Mouse (Mus musculus): ENCODE results near the gene Uimc1.

GRCm38 (mm10) chr13:55005691-55006414, 94.2 kb downstream of the Uimc1 start:
- TF ChIP-seq CTCF (IDR thresholded peaks at IDR 0.05; ENCODE audit: extremely low read depth, insufficient read depth, low read length) = no peak
- TF ChIP-seq POLR2A (IDR thresholded peaks at IDR 0.05; ENCODE audit: extremely low read depth, insufficient read depth, low read length) = no peak
